Mouse (Mus musculus) midbrain, postnatal 0 days (tissue): ENCODE measurements around the gene C8g. TPM values are rescaled to one million over a fixed set of nuclear protein-coding genes. Genes with fewer than 3 reads are reported as not detected.

Experiments
- ATAC-seq: fragments of 200-750 bp; cut with Nextera tagmentation; 2 replicates; pipeline ENCODE4 v1.8.0; 2017; ENCODE audit warnings: moderate number of reproducible peaks, mild to moderate bottlenecking, moderate TSS enrichment, moderate library complexity; ENCODE audit not compliant: low FRiP score
- DNase-seq: peaks from one replicate; pipeline ENCODE4 v3.0.0-alpha.2; 2015; ENCODE audit warnings: low spot score
- H3K27ac ChIP-seq: fragments of 300-500 bp; sonication (generic); 2 replicates; pipeline ENCODE4 v1.5.1; 2014; ENCODE audit warnings: low read depth, mild to moderate bottlenecking, low read length, mixed read lengths
- H3K27me3 ChIP-seq: fragments of 300-500 bp; sonication (generic); 2 replicates; pipeline ENCODE4 v1.6.1; 2014; ENCODE audit warnings: low read length, control low read depth, mixed read lengths; ENCODE audit not compliant: insufficient read depth
- H3K36me3 ChIP-seq: fragments of 300-500 bp; sonication (generic); 2 replicates; pipeline ENCODE4 v1.6.1; 2014; ENCODE audit warnings: low read length, control low read depth, mixed read lengths; ENCODE audit not compliant: insufficient read depth
- H3K4me1 ChIP-seq: fragments of 300-500 bp; sonication (generic); 2 replicates; pipeline ENCODE4 v1.6.1; 2014; ENCODE audit warnings: mild to moderate bottlenecking, control low read depth, antibody characterized with exemption, low read length, mixed read lengths; ENCODE audit not compliant: insufficient read depth
- H3K4me2 ChIP-seq: fragments of 300-500 bp; sonication (generic); 2 replicates; pipeline ENCODE4 v1.6.1; 2014; ENCODE audit warnings: low read depth, mild to moderate bottlenecking, low read length, mixed read lengths; ENCODE audit not compliant: poor library complexity, severe bottlenecking
- H3K4me3 ChIP-seq: fragments of 300-500 bp; sonication (generic); 2 replicates; pipeline ENCODE4 v1.5.1; 2014; ENCODE audit warnings: low read depth, mild to moderate bottlenecking, low read length, moderate library complexity
- H3K9ac ChIP-seq: fragments of 300-500 bp; sonication (generic); replicated peaks from 2 replicates; pipeline ENCODE4 v1.6.1; 2014; ENCODE audit warnings: mild to moderate bottlenecking, low read length, moderate library complexity, mixed read lengths; ENCODE audit not compliant: poor library complexity, severe bottlenecking
- H3K9me3 ChIP-seq: fragments of 300-500 bp; sonication (generic); 2 replicates; pipeline ENCODE4 v1.6.1; 2016; ENCODE audit warnings: low read length, control low read depth
- CTCF ChIP-seq: IDR thresholded peaks from 2 replicates; pipeline ENCODE4 v1.5.1; 2016; ENCODE audit warnings: antibody characterized with exemption, mild to moderate bottlenecking
- WGBS: fragments of 180-500 bp; shearing (Covaris S2); extraction: QIAGEN DNeasy Blood & Tissue Kit; methylation state at CpG from one replicate; pipeline ENCODE4 v1.1.7; 2014; 5-methylcytosine and 5-hydroxymethylcytosine counted together
- polyA plus RNA-seq: library from polyadenylated mRNA; unstranded; fragments of >200 nt; fragmentation: Nextera tagmentation; extraction: Ambion mirVana; gene quantifications from 2 replicates; pipeline ENCODE4 v1.2.1, GENCODE M21; 2015
- total RNA-seq: library from RNA; depleted of rRNA; stranded (reverse); fragments of >200 nt; gene quantifications from 2 replicates; pipeline ENCODE4 v1.2.3, GENCODE M21; 2014

C8g gene
- total and polyA plus RNA-seq, 2 experiments from 2014 or later: 4.4 to 6.8 TPM

- peak overlapping the region; percentile 51 for H3K9ac ChIP-seq
- WGBS: 13% methylated on average over 25 of the region's 43 CpGs
- no peak overlapping the region for H3K27ac ChIP-seq
- H3K9me3 ChIP-seq: no peaks in the 10 kb centered on the region
- H3K27me3 ChIP-seq: no peaks in the 10 kb centered on the region
- TF ChIP-seq CTCF: no peak
- peak; percentile 55 for ATAC-seq
- peak overlapping the region; percentile 83 for H3K4me2 ChIP-seq
- no peaks in the 10 kb centered on the region for H3K36me3 ChIP-seq
- peaks cover 4% of the 10 kb centered on the region; the same call in 1 of the 2 replicates for H3K4me1 ChIP-seq
- H3K4me3 ChIP-seq: peak overlapping the region; percentile 52
- DNase-seq: no peak
Measured at GRCm38 (mm10) chr2:25545996-25546810, 44.7 kb upstream of the C8g start.

DNA sequence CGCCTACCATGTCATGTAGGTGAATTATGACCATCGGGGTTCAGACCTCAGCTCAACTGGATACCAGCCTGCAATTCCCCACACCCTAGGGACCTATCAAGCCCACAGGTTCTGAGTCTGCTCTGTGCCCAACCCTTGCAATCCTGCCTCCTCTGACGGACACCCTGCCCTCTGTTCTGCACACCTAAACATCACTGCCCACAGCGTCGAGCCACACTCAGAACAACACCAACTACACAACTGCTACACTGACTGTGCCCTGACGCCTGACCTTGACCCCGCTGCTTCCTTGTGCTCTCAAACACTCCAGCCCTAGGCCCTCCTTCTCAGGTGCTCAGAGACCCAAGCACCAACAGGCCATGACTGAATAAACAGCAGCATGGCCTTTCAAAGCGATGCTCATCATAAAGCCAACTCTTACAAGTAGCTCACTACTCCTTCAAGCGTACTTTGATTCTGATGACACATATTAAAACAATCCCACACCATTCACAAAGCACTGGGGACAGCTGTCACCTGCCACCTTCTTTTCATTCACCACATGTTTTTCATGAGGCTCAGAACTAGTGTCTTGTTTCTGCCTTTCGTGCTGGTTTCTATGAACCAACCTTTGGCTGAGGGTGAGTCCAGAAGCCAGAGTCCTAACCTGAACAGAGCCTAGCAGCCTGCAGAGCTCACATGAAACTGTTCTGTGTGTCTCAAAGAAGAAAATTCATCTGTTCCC is 40.3 kb upstream of the C8g start:
- H3K9ac ChIP-seq: no peak overlapping the region
- TF ChIP-seq CTCF: no peak
- no peak overlapping the region for H3K4me2 ChIP-seq
- DNase-seq (no peak), ATAC-seq (no peak)
- no peaks in the 10 kb centered on the region for H3K9me3 ChIP-seq
- H3K27ac ChIP-seq: no peak overlapping the region
- no peaks in the 10 kb centered on the region for H3K27me3 ChIP-seq
- no peak overlapping the region for H3K4me3 ChIP-seq
- 94% methylated on average over 10 of the region's 10 CpGs for WGBS
- H3K36me3 ChIP-seq: 0 out of 2 replicates have a peak, but pooled peaks cover 3% of the 10 kb centered on the region
- peaks cover 4% of the 10 kb centered on the region; the same call in 1 of the 2 replicates for H3K4me1 ChIP-seq

GRCm38 (mm10) chr2:25540541-25540948 is 39.0 kb upstream of the C8g start:
- TF ChIP-seq CTCF: no peak
- Histone ChIP-seq H3K9me3 (no peaks in the 10 kb centered on the region), H3K4me3 (no peak overlapping the region), H3K9ac (no peak overlapping the region), H3K27me3 (no peaks in the 10 kb centered on the region), H3K27ac (no peak overlapping the region), H3K36me3 (peaks cover 7% of the 10 kb centered on the region; the same call in 1 of the 2 replicates), H3K4me2 (no peak overlapping the region), H3K4me1 (no peaks in the 10 kb centered on the region)
- no peak for ATAC-seq
- no peak for DNase-seq
- WGBS: 92% methylated on average over 4 of the region's 4 CpGs

GRCm38 (mm10) chr2:25536531-25536930 is 35.0 kb upstream of the C8g start:
- H3K27ac ChIP-seq: no peak overlapping the region
- DNase-seq (no peak), ATAC-seq (no peak)
- no peak overlapping the region for H3K9ac ChIP-seq
- H3K4me1 ChIP-seq: no peaks in the 10 kb centered on the region
- H3K4me2 ChIP-seq: no peak overlapping the region
- no peaks in the 10 kb centered on the region for H3K9me3 ChIP-seq
- 93% methylated on average over 8 of the region's 8 CpGs for WGBS
- peaks cover 10% of the 10 kb centered on the region for H3K36me3 ChIP-seq
- H3K4me3 ChIP-seq: no peak overlapping the region
- no peaks in the 10 kb centered on the region for H3K27me3 ChIP-seq
- TF ChIP-seq CTCF: no peak

- H3K27me3 ChIP-seq: no peaks in the 10 kb centered on the region
- WGBS: 100% methylated on average over 2 of the region's 2 CpGs
- no peak overlapping the region for H3K4me3 ChIP-seq
- ATAC-seq (no peak), DNase-seq (no peak)
- H3K4me2 ChIP-seq: no peak overlapping the region
- H3K27ac ChIP-seq: no peak overlapping the region
- no peak for TF ChIP-seq CTCF
- no peak overlapping the region for H3K9ac ChIP-seq
- no peaks in the 10 kb centered on the region for H3K9me3 ChIP-seq
- H3K36me3 ChIP-seq: peaks cover 14% of the 10 kb centered on the region
- no peaks in the 10 kb centered on the region for H3K4me1 ChIP-seq
Measured at GRCm38 (mm10) chr2:25534866-25535182, 33.3 kb upstream of the C8g start.
